Mouse (Mus musculus): ENCODE measurements around the gene Wnt9b. TPM values are rescaled to one million over a fixed set of nuclear protein-coding genes. Genes with fewer than 3 reads are reported as not detected.

Gene Wnt9b
- not detected for total RNA-seq (2023)

DNA sequence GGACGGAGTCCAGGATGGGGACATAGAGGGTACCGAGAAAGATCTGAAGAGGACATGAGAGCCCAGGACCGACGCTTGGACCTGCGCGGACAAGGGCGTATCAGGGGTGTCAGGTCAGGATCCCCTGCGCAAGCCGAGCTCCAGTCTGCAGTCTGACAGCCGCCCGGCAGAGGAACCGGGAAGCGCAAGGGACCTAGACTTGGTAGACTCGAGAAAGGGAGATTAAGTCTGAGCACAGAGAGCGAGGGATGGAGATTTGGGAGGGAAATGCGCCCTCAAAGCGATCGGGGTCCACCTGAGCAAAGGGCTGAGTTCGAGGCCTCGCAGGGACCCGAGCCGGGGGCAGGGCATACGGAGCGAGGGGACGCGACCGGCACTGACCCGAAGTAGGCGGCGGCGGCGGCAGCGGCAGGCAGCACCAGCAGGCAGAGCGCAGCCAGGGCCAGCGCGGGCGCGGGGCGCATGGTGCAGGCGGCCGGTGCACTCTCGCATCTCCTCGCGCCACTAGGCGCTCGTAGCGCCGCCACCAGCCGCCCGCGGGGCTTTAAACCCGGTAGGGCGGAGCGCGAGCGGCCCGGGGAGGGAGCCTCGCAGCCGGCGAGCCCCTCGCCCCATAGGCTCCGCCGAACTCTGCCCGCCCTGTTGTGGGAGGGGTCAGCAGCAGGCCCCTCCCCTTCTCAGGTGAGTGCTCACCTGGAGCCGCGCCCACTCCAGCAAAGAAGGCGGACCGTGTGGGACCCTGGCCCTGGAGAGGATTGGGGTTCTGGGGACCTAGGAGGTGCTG is at the start of gene Wnt9b:
Wnt9b (minus strand) TSS at position 516 of the 784 bp plus-strand sequence.

DNA sequence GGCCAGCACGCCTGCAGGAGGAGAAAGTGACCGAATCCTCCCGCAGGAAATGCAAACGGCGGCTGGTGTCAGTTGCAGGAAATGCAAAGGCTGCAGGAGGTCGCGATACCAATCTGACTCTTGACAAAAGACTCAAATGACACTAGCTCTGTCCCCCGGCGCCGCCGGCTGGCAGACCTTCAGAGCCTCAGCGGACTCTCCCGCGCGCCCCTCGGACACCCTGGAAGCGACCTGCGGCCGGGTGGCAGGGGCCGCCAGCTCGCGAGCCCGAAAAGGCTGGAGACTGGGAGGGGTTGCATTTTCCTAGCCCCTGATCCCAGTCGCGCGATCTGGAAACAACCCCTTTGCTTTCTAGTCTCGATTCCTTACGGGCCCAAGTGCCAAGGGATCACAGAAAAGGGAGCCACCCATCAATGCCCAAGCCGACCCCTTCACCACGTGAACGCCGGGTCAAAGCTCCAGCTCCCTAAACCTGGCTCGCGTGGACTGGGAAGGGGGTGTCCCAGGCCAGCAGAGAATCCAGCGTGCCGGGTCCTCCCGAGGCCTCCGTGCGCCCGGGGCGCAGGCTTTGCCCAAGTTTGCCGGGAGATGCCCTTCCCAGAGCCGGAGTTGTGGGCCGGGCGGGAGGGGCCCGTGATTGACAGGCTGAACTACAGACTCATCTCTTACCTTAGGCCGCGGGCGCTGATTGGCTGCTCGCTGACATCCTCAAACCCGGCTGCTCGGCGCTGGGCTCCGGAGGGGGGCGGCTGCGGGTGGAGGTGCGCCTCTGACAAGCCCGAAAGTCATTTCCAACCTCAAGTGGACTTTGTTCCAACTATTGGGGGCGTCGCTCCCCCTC is 24.0 kb upstream of the Wnt9b start, which contains the start of gene Wnt3:
Wnt3 (plus strand) TSS at position 764 of the 841 bp plus-strand sequence.

DNA sequence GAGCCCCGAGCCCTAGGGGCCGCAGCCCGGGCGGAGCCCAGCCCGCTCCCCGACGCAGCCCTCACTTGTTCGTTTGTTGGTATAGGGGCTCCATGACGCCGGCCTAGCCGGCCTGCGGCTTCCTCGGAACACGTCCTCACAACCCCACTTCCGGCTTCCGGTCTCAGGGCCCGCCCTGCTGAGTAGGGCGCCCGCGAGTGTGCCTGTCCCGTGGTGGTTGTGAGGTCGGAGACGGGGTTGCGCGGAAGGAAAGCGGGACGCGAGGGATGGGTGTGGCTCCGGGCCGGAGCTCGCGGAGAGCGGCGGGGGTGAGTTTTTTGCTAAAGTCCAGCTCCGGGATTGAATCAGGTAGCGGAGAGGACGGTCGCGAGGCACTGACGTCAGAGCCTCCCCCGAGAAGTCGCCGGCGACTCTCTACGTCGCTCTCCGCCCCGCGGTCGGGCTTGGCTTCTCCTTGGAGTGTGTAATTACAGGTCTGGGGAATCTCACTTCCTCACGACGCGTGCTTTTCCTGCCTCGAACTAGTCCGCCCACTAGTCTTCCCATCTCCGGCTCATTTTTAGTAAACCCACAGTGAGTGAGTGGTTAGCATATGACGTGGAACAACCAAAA is 52.0 kb downstream of the Wnt9b start, which contains the start of gene Gosr2:
Gosr2 (minus strand) TSS at position 334 of the 612 bp plus-strand sequence.

Other genes starting within 250 kb of the Wnt9b start
- not detected for gene Lrrc37a, start 245.2 kb downstream of the Wnt9b start, total RNA-seq (2023)
- not detected for gene Gm884, start 128.7 kb downstream of the Wnt9b start, total RNA-seq (2023)
- gene Lyzl6, start 110.9 kb downstream of the Wnt9b start, total RNA-seq (2023) = not detected
- not detected for gene Rprml, start 100.3 kb downstream of the Wnt9b start, total RNA-seq (2023)
- 10 to 100 TPM; 46.0 to 46.8 TPM for gene Gosr2, start 51.9 kb downstream of the Wnt9b start, total RNA-seq (2023)
- gene Wnt3, start 24.3 kb upstream of the Wnt9b start, total RNA-seq (2023) = not detected
- 10 to 100 TPM; 42.0 to 54.1 TPM for gene Nsf, start 204.2 kb upstream of the Wnt9b start, total RNA-seq (2023)
- 10 to 100 TPM; 18.4 to 22.0 TPM for gene Arf2, start 216.9 kb upstream of the Wnt9b start, total RNA-seq (2023)